Comparison of ENCODE assay signal across 8 mouse cellular contexts in genomic region chr10:83533910-83534283, GRCm38 (mm10). TPM values are rescaled to one million over a fixed set of nuclear protein-coding genes. Genes with fewer than 3 reads are reported as not detected.
A peak's percentile ranks its signal among the peaks of the same experiment; 100 is the strongest.
DNase-seq lines count a peak whose midpoint lies in the region; ATAC-seq lines count a peak whose summit lies in the region.

TSS of gene Aldh1l2 (minus strand) at chr10:83534140.

- peak within 1 kb of the TSS; percentile 67 for H3K4me2 ChIP-seq in hindbrain, embryonic 14.5 days (replicated peaks)

- WGBS in hindbrain, embryonic 14.5 days: under 1% methylated on average over 21 of the region's 21 CpGs

- H3K4me1 ChIP-seq in hindbrain, embryonic 14.5 days (replicated peaks; ENCODE audit: control insufficient read depth, insufficient read depth, low read length): peaks cover 15% of the 10 kb centered on the region

- peak within 1 kb of the TSS; percentile 58 for H3K4me3 ChIP-seq in hindbrain, embryonic 14.5 days (replicated peaks; ENCODE audit: low read length)

- H3K27ac ChIP-seq in hindbrain, embryonic 14.5 days: peak within 1 kb of the TSS; percentile 89

- H3K9ac ChIP-seq in hindbrain, embryonic 14.5 days: peak within 1 kb of the TSS; percentile 81

- no peaks in the 10 kb centered on the region for H3K9me3 ChIP-seq in hindbrain, embryonic 14.5 days (ENCODE audit: control insufficient read depth, low read length)

- H3K36me3 ChIP-seq in hindbrain, embryonic 14.5 days (replicated peaks; ENCODE audit: control insufficient read depth, insufficient read depth): no peaks in the 10 kb centered on the region; the same call in 1 of the 2 replicates

- DNase-seq in WW6 (ENCODE audit: low read depth, low spot score): peak; percentile 56
- peak; percentile 76 to 86 for DNase-seq in cerebellum, postnatal 36 days
- peak; percentile 19 to 44 for DNase-seq in frontal cortex, postnatal 36 days (ENCODE audit: low spot score in 2 of 2)
- peak; percentile 77 for DNase-seq in hindbrain, embryonic 14.5 days (ENCODE audit: low spot score)
- DNase-seq in layer of hippocampus, postnatal 25 days (ENCODE audit: extremely low spot score in 1 of 2, low spot score in 1 of 2): peak; percentile 42 to 44
- peak; percentile 88 for DNase-seq in lung, postnatal 36 days
- peak; percentile 54 for DNase-seq in retina, postnatal 7 days (ENCODE audit: low read depth, low spot score)
- peak; percentile 31 for DNase-seq in urinary bladder, postnatal 10 days (ENCODE audit: low spot score)

- ATAC-seq in hindbrain, embryonic 14.5 days (ENCODE audit: low FRiP score): peak; percentile 96

- no peaks in the 10 kb centered on the region for H3K27me3 ChIP-seq in hindbrain, embryonic 14.5 days (ENCODE audit: control insufficient read depth, insufficient read depth, low read length)

RNA-seq across cellular contexts. Expression of gene Aldh1l2, which starts in this region (rescaled TPM):
- 14.3 and 16.7 TPM in 2 replicates for polyA plus RNA-seq in hindbrain, embryonic 14.5 days (2014; fragmentation: Nextera tagmentation; extraction: Ambion mirVana)
- total RNA-seq in layer of hippocampus, postnatal 25 days (2021): 1 to 10 TPM; 2.5 TPM

Comparison
In these comparisons a context has a peak if more than half of its experiments do, and no peak if none do; other contexts are left out.
1. Peak in every context shown above with its lines: DNase-seq, ATAC-seq, H3K4me3 ChIP-seq and H3K27ac ChIP-seq.
2. DNase-seq: peak in every context shown above with its lines; median percentile 88 in lung, postnatal 36 days; 81 in cerebellum, postnatal 36 days; 77 in hindbrain, embryonic 14.5 days; 56 in WW6; 54 in retina, postnatal 7 days; 43 in layer of hippocampus, postnatal 25 days; 32 in frontal cortex, postnatal 36 days; 31 in urinary bladder, postnatal 10 days.